Mouse (Mus musculus) lung, adult 2 months (tissue): ENCODE measurements at regions not wholly inside any gene's neighbourhood (a gene's known extent, or its start where the extent isn't known, plus 50 kb on each side); places are given as distances from the start of the nearest gene placed in this dataset.

Experiments used
- CTCF ChIP-seq: fragments of 200-500 bp; IDR thresholded peaks from 2 replicates; pipeline ENCODE4 v1.5.1; 2011; ENCODE audit warnings: mild to moderate bottlenecking, low read length, control low read depth; ENCODE audit not compliant: insufficient read depth
- POLR2A ChIP-seq: fragments of 200-500 bp; IDR thresholded peaks from 2 replicates; pipeline ENCODE4 v1.6.1; 2011; ENCODE audit warnings: low read depth, mild to moderate bottlenecking, control low read depth, low read length, borderline replicate concordance; ENCODE audit errors: extremely low read depth

- TF ChIP-seq CTCF, result no peak
- no peak for TF ChIP-seq POLR2A
These were observed 247.9 kb downstream of the Plk2 start for GRCm38 (mm10) chr13:110642792-110643191.
